Mouse (Mus musculus): ENCODE data around the gene Trrap.

The Trrap gene

GRCm38 (mm10) chr5:144870782-144871181 is 103.2 kb downstream of the Trrap start:
- no peak for DNase-seq (ENCODE audit: low read depth, low spot score)

GRCm38 (mm10) chr5:144871775-144872174 is 104.2 kb downstream of the Trrap start:
- no peak for DNase-seq (ENCODE audit: low read depth, low spot score)

- DNase-seq (ENCODE audit: low read depth, low spot score): no peak
These were observed 104.8 kb downstream of the Trrap start for GRCm38 (mm10) chr5:144872326-144872725.

- DNase-seq (ENCODE audit: low read depth, low spot score): no peak
These were observed 105.3 kb downstream of the Trrap start for GRCm38 (mm10) chr5:144872867-144873266.

- no peak for DNase-seq (ENCODE audit: low read depth, low spot score)
These were observed 107.7 kb downstream of the Trrap start for GRCm38 (mm10) chr5:144875227-144875626.

- peak; percentile 38 for DNase-seq (ENCODE audit: low read depth, low spot score)
These were observed 108.4 kb downstream of the Trrap start for GRCm38 (mm10) chr5:144875892-144876291.

GRCm38 (mm10) chr5:144877021-144877420 is 109.5 kb downstream of the Trrap start:
- no peak for DNase-seq (ENCODE audit: low read depth, low spot score)

GRCm38 (mm10) chr5:144881670-144882399 is 114.3 kb downstream of the Trrap start:
- peak; percentile 49 for DNase-seq (ENCODE audit: low read depth, low spot score)

- DNase-seq (ENCODE audit: low read depth, low spot score): peak; percentile 10
These were observed 117.2 kb downstream of the Trrap start for GRCm38 (mm10) chr5:144884629-144885217.

- no peak for DNase-seq (ENCODE audit: low read depth, low spot score)
These were observed 118.6 kb downstream of the Trrap start for GRCm38 (mm10) chr5:144885968-144886650.

GRCm38 (mm10) chr5:144891276-144891675 is 123.7 kb downstream of the Trrap start:
- no peak for DNase-seq (ENCODE audit: low read depth, low spot score)

GRCm38 (mm10) chr5:144897881-144898280 is 130.3 kb downstream of the Trrap start:
- DNase-seq (ENCODE audit: low read depth, low spot score): no peak

GRCm38 (mm10) chr5:144898448-144899052 is 131.0 kb downstream of the Trrap start:
- DNase-seq (ENCODE audit: low read depth, low spot score): no peak

GRCm38 (mm10) chr5:144901035-144901434 is 133.5 kb downstream of the Trrap start:
- no peak for DNase-seq (ENCODE audit: low read depth, low spot score)

- no peak for DNase-seq (ENCODE audit: low read depth, low spot score)
These were observed 134.3 kb downstream of the Trrap start for GRCm38 (mm10) chr5:144901791-144902190.

- no peak for DNase-seq (ENCODE audit: low read depth, low spot score)
These were observed 137.0 kb downstream of the Trrap start for GRCm38 (mm10) chr5:144904356-144905134.

- DNase-seq (ENCODE audit: low read depth, low spot score): no peak
These were observed 140.1 kb downstream of the Trrap start for GRCm38 (mm10) chr5:144907591-144907990.

Measured in telencephalon, adult 2 months (tissue).